Mouse (Mus musculus) liver, postnatal 0 days (tissue): Measurements from ENCODE around the gene Misp. TPM values are rescaled to one million over a fixed set of nuclear protein-coding genes. Genes with fewer than 3 reads are reported as not detected.

Experiments
- ATAC-seq: fragments of 200-750 bp; cut with Nextera tagmentation; 2 replicates; pipeline ENCODE4 v1.8.0; 2017; ENCODE audit warnings: mild to moderate bottlenecking, moderate library complexity
- DNase-seq: peaks from one replicate; pipeline ENCODE4 v3.0.0-alpha.2; 2016
- H3K27ac ChIP-seq: fragments of 300-500 bp; sonication (generic); 2 replicates; pipeline ENCODE4 v1.5.1; 2014; ENCODE audit warnings: antibody characterized with exemption, moderate library complexity, mild to moderate bottlenecking, low read depth
- H3K27me3 ChIP-seq: fragments of 300-500 bp; sonication (generic); 2 replicates; pipeline ENCODE4 v1.6.1; 2014; ENCODE audit warnings: low read length, control low read depth, mixed read lengths; ENCODE audit not compliant: insufficient read depth
- H3K36me3 ChIP-seq: fragments of 300-500 bp; sonication (generic); replicated peaks from 2 replicates; pipeline ENCODE4 v1.6.1; 2014; ENCODE audit warnings: mild to moderate bottlenecking, control low read depth, low read length, moderate library complexity, mixed read lengths; ENCODE audit not compliant: insufficient read depth
- H3K4me1 ChIP-seq: fragments of 300-500 bp; sonication (generic); 2 replicates; pipeline ENCODE4 v1.6.1; 2014; ENCODE audit warnings: antibody characterized with exemption, mild to moderate bottlenecking, control low read depth; ENCODE audit not compliant: insufficient read depth
- H3K4me2 ChIP-seq: fragments of 300-500 bp; sonication (generic); 2 replicates; pipeline ENCODE4 v1.6.1; 2014; ENCODE audit warnings: low read depth, mild to moderate bottlenecking, low read length, moderate library complexity, mixed read lengths
- H3K4me3 ChIP-seq: fragments of 300-500 bp; sonication (generic); 2 replicates; pipeline ENCODE4 v1.5.1; 2014; ENCODE audit warnings: low read depth, low read length
- H3K9ac ChIP-seq: fragments of 300-500 bp; sonication (generic); replicated peaks from 2 replicates; pipeline ENCODE4 v1.6.1; 2014; ENCODE audit warnings: mild to moderate bottlenecking, moderate library complexity
- H3K9me3 ChIP-seq: fragments of 300-500 bp; sonication (generic); 2 replicates; pipeline ENCODE4 v1.6.1; 2016; ENCODE audit warnings: mild to moderate bottlenecking, control low read depth, low read length, mixed read lengths
- CTCF ChIP-seq: sonication (generic); IDR thresholded peaks from 2 replicates; pipeline ENCODE4 v1.5.1; 2016; ENCODE audit warnings: antibody characterized with exemption, low read depth
- EP300 ChIP-seq: IDR thresholded peaks from 2 replicates; pipeline ENCODE4 v1.6.1; 2016; ENCODE audit warnings: antibody characterized with exemption, low read depth, mild to moderate bottlenecking
- WGBS: fragments of 180-500 bp; shearing (Covaris S2); extraction: QIAGEN DNeasy Blood & Tissue Kit; methylation state at CpG from one replicate; pipeline ENCODE4 v1.1.7; 2014; ENCODE audit not compliant: insufficient replicate concordance; 5-methylcytosine and 5-hydroxymethylcytosine counted together
- polyA plus RNA-seq: library from polyadenylated mRNA; unstranded; fragments of >200 nt; fragmentation: Nextera tagmentation; extraction: Ambion mirVana; gene quantifications from 2 replicates; pipeline ENCODE4 v1.2.1, GENCODE M21; 2015

The Misp gene
- polyA plus RNA-seq, 1 experiment from 2014 or later, result 1.00 TPM

DNA sequence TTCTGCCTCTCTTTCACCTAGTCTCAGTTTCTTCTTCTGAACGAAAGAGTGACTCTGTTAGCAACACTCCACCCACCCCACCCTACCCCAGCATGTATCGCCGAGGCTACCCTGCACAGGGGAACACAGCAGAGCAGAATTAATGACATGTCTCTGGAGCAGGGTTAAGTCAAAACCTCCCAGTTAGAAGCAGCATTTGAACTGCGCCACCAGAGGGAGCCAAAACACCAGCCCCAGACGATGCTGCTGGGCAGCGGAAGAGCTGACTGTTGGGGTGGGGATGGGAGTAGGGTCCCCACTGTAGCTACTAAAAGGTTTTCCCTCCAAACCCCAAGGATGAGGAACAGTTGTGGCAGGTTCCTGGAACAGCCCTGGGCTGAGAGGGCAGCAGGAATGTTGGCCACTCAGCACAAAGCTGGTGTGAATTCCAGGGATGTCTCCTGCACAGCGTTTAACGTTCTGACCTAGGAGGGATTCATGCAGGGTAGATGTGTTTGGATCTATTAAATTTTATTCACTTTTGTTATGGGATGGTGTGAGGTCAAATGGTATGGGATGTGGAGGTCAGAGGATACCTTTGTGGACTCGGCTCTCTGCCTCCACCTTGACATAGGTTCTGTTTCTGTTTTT lies 14.1 kb downstream of the Misp start:
- H3K4me3 ChIP-seq, result no peak overlapping the region
- peak; percentile 83 for DNase-seq
- H3K4me1 ChIP-seq, result no peaks in the 10 kb centered on the region
- no peaks in the 10 kb centered on the region for H3K27me3 ChIP-seq
- WGBS, result 24% methylated on average over 9 of the region's 9 CpGs
- H3K27ac ChIP-seq, result no peak overlapping the region
- peak; percentile 38; the same call in 1 of the 2 replicates for ATAC-seq
- no peaks in the 10 kb centered on the region for H3K9me3 ChIP-seq
- no peaks in the 10 kb centered on the region for H3K36me3 ChIP-seq
- TF ChIP-seq CTCF (peak; percentile 96), EP300 (no peak)
- no peak overlapping the region for H3K4me2 ChIP-seq
- no peak overlapping the region for H3K9ac ChIP-seq

DNA sequence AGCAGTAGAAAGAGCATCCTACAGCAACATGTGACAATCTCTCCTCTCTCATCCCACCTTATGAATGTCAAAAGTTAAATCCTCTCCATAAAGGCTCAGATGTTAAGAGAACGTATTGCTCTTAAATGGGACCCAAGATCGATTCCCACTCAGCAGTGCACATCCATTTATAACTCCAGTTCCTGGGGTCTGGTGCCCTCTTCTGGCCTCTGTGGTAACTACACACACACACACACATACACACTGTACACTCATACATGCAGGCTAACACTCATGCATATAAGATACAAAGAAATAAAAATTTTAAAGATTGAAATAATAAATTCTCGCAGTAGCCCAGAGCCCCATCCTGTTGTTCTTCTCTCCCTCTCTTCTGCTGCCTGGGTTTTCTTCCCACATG lies 16.1 kb downstream of the Misp start:
- Histone ChIP-seq H3K4me1 (peaks cover 3% of the 10 kb centered on the region; the same call in 1 of the 2 replicates), H3K9ac (no peak overlapping the region), H3K9me3 (no peaks in the 10 kb centered on the region), H3K27me3 (no peaks in the 10 kb centered on the region), H3K27ac (no peak overlapping the region), H3K36me3 (no peaks in the 10 kb centered on the region), H3K4me3 (no peak overlapping the region), H3K4me2 (no peak overlapping the region)
- DNase-seq, result no peak
- ATAC-seq, result no peak
- peak; percentile 39 for TF ChIP-seq CTCF
- no peak for TF ChIP-seq EP300
- WGBS, result 89% methylated on average over 3 of the region's 3 CpGs

DNA sequence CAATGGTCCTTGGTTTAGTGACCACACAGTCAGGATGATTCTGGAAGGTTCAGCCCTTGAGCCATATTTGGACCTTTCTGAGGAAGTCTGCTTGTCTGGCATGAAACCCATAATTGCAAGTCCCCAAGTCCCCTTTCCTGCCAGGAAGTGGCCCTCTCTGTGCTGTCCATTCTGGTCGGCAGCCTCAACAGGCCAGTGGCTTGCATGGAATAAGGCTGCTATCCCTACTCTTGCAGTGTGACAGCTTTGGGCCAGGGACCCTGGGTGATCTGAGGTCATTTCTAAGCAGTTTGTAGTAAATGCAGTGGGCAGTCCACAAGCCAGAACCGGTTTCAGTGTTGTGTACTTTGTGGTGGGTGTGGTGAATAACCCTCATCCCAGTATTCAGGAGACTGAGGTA lies 17.4 kb downstream of the Misp start:
- Histone ChIP-seq H3K4me3 (no peak overlapping the region), H3K9me3 (no peaks in the 10 kb centered on the region), H3K4me2 (no peak overlapping the region), H3K27ac (no peak overlapping the region), H3K27me3 (no peaks in the 10 kb centered on the region), H3K36me3 (no peaks in the 10 kb centered on the region), H3K4me1 (peaks cover 3% of the 10 kb centered on the region; the same call in 1 of the 2 replicates), H3K9ac (no peak overlapping the region)
- TF ChIP-seq EP300 (no peak), CTCF (no peak)
- WGBS, result 26% methylated on average over 2 of the region's 2 CpGs
- DNase-seq, result no peak
- ATAC-seq, result no peak

DNA sequence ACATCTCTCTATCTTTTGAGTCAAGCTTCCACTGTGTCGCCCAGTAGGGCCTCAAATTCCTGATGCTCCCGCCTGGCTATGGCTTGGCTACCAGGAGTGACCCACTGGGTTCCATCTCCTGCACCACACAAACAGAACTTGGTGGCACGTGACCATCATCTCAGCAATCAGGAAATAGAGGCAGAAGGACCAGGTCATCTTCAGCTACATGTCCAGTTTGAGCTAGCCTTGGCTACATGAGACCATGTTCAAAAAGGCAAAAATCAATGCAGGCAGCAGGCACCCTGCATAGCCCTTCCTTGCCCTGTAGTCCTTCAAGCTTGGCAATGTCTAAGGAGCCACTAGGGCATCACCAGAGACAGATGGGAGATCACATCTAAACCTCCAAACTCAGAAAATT lies 19.3 kb downstream of the Misp start:
- no peaks in the 10 kb centered on the region for H3K36me3 ChIP-seq
- no peaks in the 10 kb centered on the region for H3K9me3 ChIP-seq
- DNase-seq, result no peak
- no peak overlapping the region for H3K4me2 ChIP-seq
- H3K27ac ChIP-seq, result no peak overlapping the region
- 78% methylated on average over 3 of the region's 3 CpGs for WGBS
- no peaks in the 10 kb centered on the region for H3K27me3 ChIP-seq
- no peak overlapping the region for H3K9ac ChIP-seq
- no peak overlapping the region for H3K4me3 ChIP-seq
- ATAC-seq, result no peak
- TF ChIP-seq EP300, result no peak
- no peak for TF ChIP-seq CTCF
- H3K4me1 ChIP-seq, result peaks cover 3% of the 10 kb centered on the region; the same call in 1 of the 2 replicates

DNA sequence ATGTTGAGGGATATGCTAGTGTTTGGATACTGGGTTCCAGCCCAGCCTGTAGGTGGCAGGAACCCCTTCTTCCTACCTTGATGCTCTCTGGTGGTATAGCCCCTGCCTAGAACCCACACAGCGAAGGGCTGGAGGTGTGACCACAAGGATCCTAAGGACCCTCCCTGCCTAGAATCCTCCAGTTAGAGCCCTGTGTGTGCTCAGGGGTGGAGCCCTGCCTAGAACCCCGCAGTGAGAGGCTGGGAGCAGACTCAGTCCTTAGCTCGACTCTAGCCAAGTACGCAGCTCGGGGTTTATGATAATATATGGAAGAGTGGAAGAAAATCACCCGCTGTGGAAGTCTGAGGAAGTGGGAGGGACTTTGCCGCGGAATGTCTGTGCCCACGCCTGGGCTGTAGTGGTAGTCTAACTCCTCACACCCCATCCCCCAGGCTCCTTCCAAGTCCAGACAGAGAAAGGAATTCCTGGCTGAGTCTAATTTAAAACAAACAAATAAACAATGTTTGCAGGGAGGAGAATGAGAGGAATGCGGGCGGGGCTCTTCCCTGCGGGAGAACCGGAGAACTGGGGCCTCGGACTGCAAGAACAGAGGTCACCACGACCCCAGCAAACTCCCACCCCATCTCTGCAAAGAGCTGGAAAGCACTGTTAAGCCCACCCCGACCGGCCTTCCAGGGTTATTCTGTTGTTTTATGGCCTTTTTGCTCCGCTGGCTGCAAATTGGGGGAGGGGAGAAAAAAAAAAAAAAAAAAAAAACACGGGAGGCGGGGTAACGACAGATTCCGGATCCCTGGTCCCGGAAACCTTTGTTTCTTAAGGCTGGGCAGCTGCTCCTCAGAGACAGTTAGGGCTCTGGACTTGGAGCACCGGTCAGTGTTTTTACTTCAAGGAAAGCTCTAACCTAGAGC lies 20.1 kb downstream of the Misp start:
- ATAC-seq, result peak; percentile 72
- H3K4me2 ChIP-seq, result peak overlapping the region; percentile 79
- peak overlapping the region; percentile 41 for H3K4me3 ChIP-seq
- H3K9me3 ChIP-seq, result no peaks in the 10 kb centered on the region
- WGBS, result under 1% methylated on average over 24 of the region's 24 CpGs
- H3K4me1 ChIP-seq, result peaks cover 3% of the 10 kb centered on the region; the same call in 1 of the 2 replicates
- peak overlapping the region; percentile 26 for H3K9ac ChIP-seq
- H3K27me3 ChIP-seq, result no peaks in the 10 kb centered on the region
- peak overlapping the region; percentile 53 for H3K27ac ChIP-seq
- no peaks in the 10 kb centered on the region for H3K36me3 ChIP-seq
- no peak for DNase-seq
- no peak for TF ChIP-seq EP300
- TF ChIP-seq CTCF, result peak; percentile 16; the same call in 1 of the 2 replicates

DNA sequence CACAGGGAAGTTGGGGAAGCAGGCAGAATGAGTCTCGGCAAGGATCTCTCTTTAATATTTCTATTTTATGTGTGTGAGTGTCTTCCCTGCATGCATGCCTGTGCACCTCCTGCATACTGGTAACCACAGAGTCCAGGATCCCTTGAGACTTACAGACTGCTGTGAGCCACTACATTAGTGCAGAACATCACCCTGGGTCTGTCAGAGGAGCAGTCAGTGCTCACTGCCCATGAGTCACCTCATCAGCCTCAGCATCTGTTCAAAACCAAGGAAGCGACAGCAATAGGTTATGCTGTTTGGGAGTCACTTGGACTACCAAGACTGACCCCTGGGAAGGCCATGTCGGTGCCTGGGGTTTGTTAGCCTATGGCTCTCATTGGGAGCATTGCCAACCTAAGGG lies 21.5 kb downstream of the Misp start:
- Histone ChIP-seq H3K27me3 (no peaks in the 10 kb centered on the region), H3K9me3 (no peaks in the 10 kb centered on the region), H3K4me1 (peaks cover 3% of the 10 kb centered on the region; the same call in 1 of the 2 replicates), H3K4me3 (no peak overlapping the region), H3K36me3 (no peaks in the 10 kb centered on the region), H3K27ac (no peak overlapping the region), H3K9ac (no peak overlapping the region), H3K4me2 (no peak overlapping the region)
- TF ChIP-seq CTCF, result no peak
- no peak for TF ChIP-seq EP300
- 64% methylated on average over 3 of the region's 3 CpGs for WGBS
- DNase-seq (no peak), ATAC-seq (no peak)
